ENCODE assay signal across 8 mouse cellular contexts in genomic region chr8:123628253-123628967, GRCm38 (mm10). TPM values are rescaled to one million over a fixed set of nuclear protein-coding genes. Genes with fewer than 3 reads are reported as not detected.
DNase-seq lines count a peak whose midpoint lies in the region; ATAC-seq and TF ChIP-seq lines count a peak whose summit lies in the region.

No protein-coding gene starts in this region.

- H3K27me3 ChIP-seq in liver, embryonic 13.5 days: peaks cover 57% of the 10 kb centered on the region
- H3K27me3 ChIP-seq in myocyte (ENCODE audit: control insufficient read depth, insufficient read depth, insufficient read length): no peaks in the 10 kb centered on the region

- no peak for ATAC-seq in liver, embryonic 13.5 days (ENCODE audit: low read depth)

- no peak overlapping the region for H3K27ac ChIP-seq in ES-E14 (ENCODE audit: insufficient read depth, low read depth, low read length, poor library complexity, severe bottlenecking)
- no peak overlapping the region for H3K27ac ChIP-seq in liver, embryonic 13.5 days

- DNase-seq in A20 (ENCODE audit: low read depth, low spot score) (peak; percentile 86), ES-E14 (ENCODE audit: low read depth, low spot score) (peak; percentile 45)
- DNase-seq in cerebellum, adult 9-11 months: peak; percentile 50
- peak; percentile 60 for DNase-seq in forelimb bud, embryonic 11.5 days (ENCODE audit: low read depth, low spot score)
- peak; percentile 76 for DNase-seq in induced T-regulatory cell, adult 2 months (ENCODE audit: low read depth)
- no peak for DNase-seq in liver, embryonic 13.5 days
- DNase-seq in thymus, postnatal 4 days: peak; percentile 65

- in situ Hi-C loops in ES-E14 (cut with MboI; ENCODE audit: low sequenced_read_pairs in 2 of 2, unreplicated experiment in 2 of 2): no loop called here

- peak overlapping the region; percentile 15 for H3ac ChIP-seq in myocyte (ENCODE audit: control insufficient read depth, insufficient read length)

- no peak for TF ChIP-seq POLR2A in myocyte (IDR thresholded peaks at IDR 0.05; ENCODE audit: insufficient read length, low read depth)

- H3K4me3 ChIP-seq in ES-E14 (ENCODE audit: insufficient read depth in 1 of 2, low read depth in 1 of 2, low read length in 2 of 2, poor library complexity in 1 of 2, severe bottlenecking in 1 of 2) (peak overlapping the region; percentile 36 to 54), myocyte (peak overlapping the region; percentile 16)
- H3K4me3 ChIP-seq in liver, embryonic 13.5 days (replicated peaks): peak overlapping the region; percentile 23

- H3K36me3 ChIP-seq in ES-E14 (ENCODE audit: control insufficient read depth, insufficient read depth, low read length, poor library complexity, severe bottlenecking) (no peaks in the 10 kb centered on the region), myocyte (ENCODE audit: control insufficient read depth, insufficient read depth) (no peaks in the 10 kb centered on the region)
- no peaks in the 10 kb centered on the region for H3K36me3 ChIP-seq in liver, embryonic 13.5 days

- H3K9me3 ChIP-seq in ES-E14 (ENCODE audit: control insufficient read depth, insufficient read depth, low read depth, low read length): no peaks in the 10 kb centered on the region
- no peaks in the 10 kb centered on the region for H3K9me3 ChIP-seq in liver, embryonic 13.5 days (replicated peaks)

- peak overlapping the region; percentile 42 for H3K4me2 ChIP-seq in liver, embryonic 13.5 days
- peak overlapping the region; percentile 98 for H3K4me2 ChIP-seq in myocyte (ENCODE audit: low read depth)

- no peaks in the 10 kb centered on the region for H3K79me2 ChIP-seq in myocyte (ENCODE audit: control insufficient read depth, insufficient read depth)

- H3K4me1 ChIP-seq in ES-E14 (ENCODE audit: control insufficient read depth in 2 of 2, insufficient read depth in 2 of 2, low read length in 2 of 2, poor library complexity in 1 of 2): peaks cover 0 to 5% of the 10 kb centered on the region in 2 experiments; a peak in 1 of 4 replicates
- H3K4me1 ChIP-seq in liver, embryonic 13.5 days (replicated peaks): peaks cover 12% of the 10 kb centered on the region

- H3K9ac ChIP-seq in ES-E14 (ENCODE audit: insufficient read depth, low read depth, low read length, poor library complexity, severe bottlenecking): no peak overlapping the region
- H3K9ac ChIP-seq in liver, embryonic 13.5 days: no peak overlapping the region

- WGBS in liver, embryonic 13.5 days (ENCODE audit: insufficient replicate concordance): 2% methylated on average over 8 of the region's 8 CpGs

TF ChIP-seq in ES-E14, 5 proteins besides CTCF, POLR2A, EP300 and RAD21:
- no peak for TF ChIP-seq CHD2 (IDR thresholded peaks at IDR 0.05; ENCODE audit: low read depth, low read length)
- TF ChIP-seq HCFC1 (IDR thresholded peaks at IDR 0.05; ENCODE audit: borderline replicate concordance, insufficient read depth, low read length): no peak
- TF ChIP-seq ZC3H11A (IDR thresholded peaks at IDR 0.05; ENCODE audit: borderline replicate concordance, low read depth, low read length): 0 out of 2 replicates have a peak, but pooled peaks have one; percentile 18
- TF ChIP-seq ZNF384 (IDR thresholded peaks at IDR 0.05; ENCODE audit: low read depth, low read length): no peak

TF ChIP-seq in myocyte, 11 proteins besides CTCF, POLR2A, EP300 and RAD21:
- TF ChIP-seq MAX (IDR thresholded peaks at IDR 0.05; ENCODE audit: low read depth): no peak
- no peak for TF ChIP-seq E2F4 (IDR thresholded peaks at IDR 0.05; ENCODE audit: insufficient read depth)
- TF ChIP-seq MYOD1 (IDR thresholded peaks at IDR 0.05; ENCODE audit: control insufficient read depth in 1 of 3, insufficient read length in 2 of 3, low read depth in 2 of 3): no peak
- no peak for TF ChIP-seq TCF3 (IDR thresholded peaks at IDR 0.05; ENCODE audit: insufficient read length, low read depth)
- no peak for TF ChIP-seq CEBPB (IDR thresholded peaks at IDR 0.05; ENCODE audit: insufficient read depth, poor library complexity, severe bottlenecking)
- no peak for TF ChIP-seq SRF (IDR thresholded peaks at IDR 0.05; ENCODE audit: control insufficient read depth, insufficient read length, low read depth)
- TF ChIP-seq TCF12 (IDR thresholded peaks at IDR 0.05; ENCODE audit: insufficient read depth, poor library complexity, severe bottlenecking): no peak
- no peak for TF ChIP-seq POLR2AphosphoS2 (IDR thresholded peaks at IDR 0.05; ENCODE audit: insufficient read length, low read depth)
- no peak for TF ChIP-seq USF1 (IDR thresholded peaks at IDR 0.05; ENCODE audit: low read depth)
- TF ChIP-seq MYOG (IDR thresholded peaks at IDR 0.05; ENCODE audit: control insufficient read depth in 1 of 3, insufficient read depth in 1 of 3, insufficient read length in 2 of 3, low read depth in 2 of 3): no peak
- TF ChIP-seq REST (IDR thresholded peaks at IDR 0.05; ENCODE audit: insufficient read depth, insufficient read length): no peak

RNA-seq across cellular contexts. Expression of gene Rhou, which starts 25.3 kb away (rescaled TPM):
- 8.8 and 12.7 TPM in 2 replicates for total RNA-seq in ES-E14 (2012; rRNA removed)
- 0.78 and 1.3 TPM in 2 replicates for polyA plus RNA-seq in liver, embryonic 13.5 days (2015; fragmentation: Nextera tagmentation; extraction: Ambion mirVana)
- 11.8 TPM for polyA plus RNA-seq in myocyte (2012; fragmentation: generic; extraction: Trizol)
